In the genomic region with DNA sequence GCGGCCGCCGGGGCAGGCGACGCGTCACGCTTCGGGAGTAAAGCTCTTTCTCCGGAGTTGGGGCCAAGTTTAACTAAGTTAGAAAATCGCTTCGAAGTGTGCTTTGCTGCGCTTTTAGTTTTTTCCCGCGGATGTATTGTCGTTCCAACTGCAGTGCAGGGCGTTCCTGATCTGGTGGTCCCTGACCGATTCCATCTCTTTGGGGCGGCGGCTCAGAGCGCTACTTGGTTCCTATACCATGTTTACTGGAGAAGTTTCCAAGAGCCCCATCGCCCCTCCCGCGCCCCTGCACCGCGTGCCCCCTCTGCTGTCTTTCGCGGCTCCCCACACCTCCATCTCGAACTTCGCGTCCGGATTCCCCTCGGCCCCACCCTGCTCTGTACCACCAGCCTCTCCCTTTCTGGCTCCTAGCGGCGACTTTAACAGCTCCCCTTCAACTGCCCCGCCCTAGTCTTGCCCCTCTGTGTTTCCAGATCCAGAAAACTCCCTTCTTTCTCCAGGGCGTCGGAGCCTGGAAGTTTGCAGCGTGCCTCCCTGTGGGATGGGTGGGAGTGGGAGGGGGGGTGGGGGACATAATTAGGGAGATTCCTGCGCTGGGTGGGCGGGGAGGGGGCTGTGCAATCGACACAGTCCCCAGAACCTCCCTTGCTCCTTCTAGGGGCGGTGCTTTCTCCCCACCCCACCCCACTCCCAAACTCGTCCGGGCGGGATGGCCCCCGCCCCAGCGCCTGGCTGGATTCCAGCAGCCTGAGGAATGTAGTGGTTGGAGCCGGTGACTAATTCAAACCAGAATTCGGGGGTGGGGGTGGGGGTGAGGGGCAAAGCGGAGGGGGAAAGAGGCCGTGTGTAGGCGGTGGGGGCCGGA, we compare ENCODE assay signal across 8 mouse cellular contexts. TPM values are rescaled to one million over a fixed set of nuclear protein-coding genes. Genes with fewer than 3 reads are reported as not detected.
DNase-seq lines count a peak whose midpoint lies in the region; ATAC-seq lines count a peak whose summit lies in the region.

No protein-coding gene starts in this region.

- peak; percentile 74 for ATAC-seq in heart, embryonic 12.5 days (ENCODE audit: insufficient number of reproducible peaks, low FRiP score)
- peak; percentile 72 for ATAC-seq in kidney, embryonic 15.5 days (replicated peaks; ENCODE audit: low FRiP score)

- peak overlapping the region; percentile 71 for H3K4me2 ChIP-seq in heart, embryonic 12.5 days
- peak overlapping the region; percentile 90 for H3K4me2 ChIP-seq in kidney, embryonic 15.5 days

- peak overlapping the region; percentile 79 for H3K4me3 ChIP-seq in embryonic facial prominence, embryonic 10.5 days
- peak overlapping the region; percentile 90 for H3K4me3 ChIP-seq in heart, embryonic 12.5 days
- peak overlapping the region; percentile 68 for H3K4me3 ChIP-seq in kidney, embryonic 15.5 days (replicated peaks)

- no peaks in the 10 kb centered on the region for H3K9me3 ChIP-seq in embryonic facial prominence, embryonic 10.5 days
- H3K9me3 ChIP-seq in heart, embryonic 12.5 days (replicated peaks), result no peaks in the 10 kb centered on the region
- no peaks in the 10 kb centered on the region for H3K9me3 ChIP-seq in kidney, embryonic 15.5 days (replicated peaks)

- peaks cover 47% of the 10 kb centered on the region for H3K27me3 ChIP-seq in embryonic facial prominence, embryonic 10.5 days (replicated peaks; ENCODE audit: low read depth, poor library complexity, severe bottlenecking)
- H3K27me3 ChIP-seq in heart, embryonic 12.5 days (replicated peaks), result no peaks in the 10 kb centered on the region
- H3K27me3 ChIP-seq in kidney, embryonic 15.5 days, result no peaks in the 10 kb centered on the region

- H3K36me3 ChIP-seq in embryonic facial prominence, embryonic 10.5 days (replicated peaks), result no peaks in the 10 kb centered on the region
- H3K36me3 ChIP-seq in heart, embryonic 12.5 days, result no peaks in the 10 kb centered on the region
- H3K36me3 ChIP-seq in kidney, embryonic 15.5 days, result no peaks in the 10 kb centered on the region

- WGBS in embryonic facial prominence, embryonic 10.5 days, result under 1% methylated on average over 53 of the region's 53 CpGs
- WGBS in heart, embryonic 12.5 days, result under 1% methylated on average over 53 of the region's 53 CpGs
- under 1% methylated on average over 53 of the region's 53 CpGs for WGBS in kidney, embryonic 15.5 days

- peak; percentile 42 for DNase-seq in right cerebral cortex, postnatal 14 days
- DNase-seq in right cerebral cortex, adult 18-20 months, result no peak
- peak; percentile 91 for DNase-seq in embryonic facial prominence, embryonic 10.5 days (ENCODE audit: low spot score)
- peak; percentile 94 for DNase-seq in lung, postnatal 36 days
- peak; percentile 91 for DNase-seq in skeletal muscle tissue, adult 2 months (ENCODE audit: low read depth, low spot score)
- no peak for DNase-seq in layer of hippocampus, adult 9-11 months

- H3K4me1 ChIP-seq in embryonic facial prominence, embryonic 10.5 days, result peaks cover 67% of the 10 kb centered on the region
- H3K4me1 ChIP-seq in heart, embryonic 12.5 days (replicated peaks), result peaks cover 79% of the 10 kb centered on the region
- H3K4me1 ChIP-seq in kidney, embryonic 15.5 days, result peaks cover 62% of the 10 kb centered on the region

- H3K27ac ChIP-seq in embryonic facial prominence, embryonic 10.5 days (replicated peaks), result peak overlapping the region; percentile 88
- H3K27ac ChIP-seq in heart, embryonic 12.5 days (ENCODE audit: poor library complexity, severe bottlenecking), result peak overlapping the region; percentile 95
- H3K27ac ChIP-seq in kidney, embryonic 15.5 days, result peak overlapping the region; percentile 86

- peak overlapping the region; percentile 97 for H3K9ac ChIP-seq in heart, embryonic 12.5 days
- H3K9ac ChIP-seq in kidney, embryonic 15.5 days, result peak overlapping the region; percentile 70

RNA-seq across cellular contexts. Expression of gene Ahnak, which starts 0.7 kb away (rescaled TPM):
- 9.3 and 10.0 TPM in 2 replicates for polyA plus RNA-seq in embryonic facial prominence, embryonic 10.5 days (2016; fragmentation: Nextera tagmentation; extraction: Ambion mirVana)
- 26.0 and 27.1 TPM in 2 replicates for polyA plus RNA-seq in heart, embryonic 12.5 days (2016; fragmentation: Nextera tagmentation; extraction: Ambion mirVana)
- 17.3 and 18.2 TPM in 2 replicates for polyA plus RNA-seq in kidney, embryonic 15.5 days (2015; fragmentation: Nextera tagmentation; extraction: Ambion mirVana)

RNA-seq across cellular contexts. Expression of gene Eef1g, which starts 23.0 kb away (rescaled TPM):
- 550 and 554 TPM in 2 replicates for polyA plus RNA-seq in embryonic facial prominence, embryonic 10.5 days (2016; fragmentation: Nextera tagmentation; extraction: Ambion mirVana)
- 281 and 282 TPM in 2 replicates for polyA plus RNA-seq in heart, embryonic 12.5 days (2016; fragmentation: Nextera tagmentation; extraction: Ambion mirVana)
- 467 and 476 TPM in 2 replicates for polyA plus RNA-seq in kidney, embryonic 15.5 days (2015; fragmentation: Nextera tagmentation; extraction: Ambion mirVana)

RNA-seq across cellular contexts. Expression of gene Tut1, which starts 36.2 kb away (rescaled TPM):
- 45.2 and 47.8 TPM in 2 replicates for polyA plus RNA-seq in embryonic facial prominence, embryonic 10.5 days (2016; fragmentation: Nextera tagmentation; extraction: Ambion mirVana)
- 17.1 and 19.4 TPM in 2 replicates for polyA plus RNA-seq in heart, embryonic 12.5 days (2016; fragmentation: Nextera tagmentation; extraction: Ambion mirVana)
- 32.9 and 33.5 TPM in 2 replicates for polyA plus RNA-seq in kidney, embryonic 15.5 days (2015; fragmentation: Nextera tagmentation; extraction: Ambion mirVana)

RNA-seq across cellular contexts. Expression of gene Mta2, which starts 48.1 kb away (rescaled TPM):
- polyA plus RNA-seq in embryonic facial prominence, embryonic 10.5 days (2016; fragmentation: Nextera tagmentation; extraction: Ambion mirVana), result 212 and 216 TPM in 2 replicates
- polyA plus RNA-seq in heart, embryonic 12.5 days (2016; fragmentation: Nextera tagmentation; extraction: Ambion mirVana), result 106 and 115 TPM in 2 replicates
- 166 and 168 TPM in 2 replicates for polyA plus RNA-seq in kidney, embryonic 15.5 days (2015; fragmentation: Nextera tagmentation; extraction: Ambion mirVana)

Comparison
In these comparisons a context has a peak if more than half of its experiments do, and no peak if none do; other contexts are left out.
1. DNase-seq: peak in right cerebral cortex, postnatal 14 days (single experiment), embryonic facial prominence, embryonic 10.5 days (single experiment), lung, postnatal 36 days (single experiment) and skeletal muscle tissue, adult 2 months (single experiment); none in right cerebral cortex, adult 18-20 months (single experiment) and layer of hippocampus, adult 9-11 months (single experiment).
2. Peak in every context shown above with its lines, with median percentiles within 50 percentile points of each other: H3K27ac ChIP-seq and H3K4me3 ChIP-seq.